Mouse (Mus musculus) heart, adult 2 months (tissue): ENCODE measurements around the gene St3gal5. TPM values are rescaled to one million over a fixed set of nuclear protein-coding genes. Genes with fewer than 3 reads are reported as not detected.
A peak's percentile ranks its signal among the peaks of the same experiment; 100 is the strongest.

ENCODE experiments used
- DNase-seq, 2 experiments: peaks; one replicate each; pipeline ENCODE4 v3.0.0; 2021
- H3K27ac ChIP-seq: fragments of 200-600 bp; 2 replicates; pipeline ENCODE4 v1.8.1; 2022
- H3K27me3 ChIP-seq: fragments of 200-500 bp; 2 replicates; pipeline ENCODE4 v1.6.1; 2012; ENCODE audit warnings: mild to moderate bottlenecking, low read length, inconsistent platforms, mixed read lengths; ENCODE audit not compliant: control insufficient read depth, insufficient read depth
- H3K36me3 ChIP-seq: fragments of 200-500 bp; 2 replicates; pipeline ENCODE4 v1.6.1; 2012; ENCODE audit warnings: low read length, inconsistent platforms; ENCODE audit not compliant: control insufficient read depth, insufficient read depth
- H3K4me1 ChIP-seq: fragments of 200-500 bp; 2 replicates; pipeline ENCODE4 v1.6.1; 2011; ENCODE audit warnings: low read length; ENCODE audit not compliant: control insufficient read depth, insufficient read depth
- H3K4me3 ChIP-seq: fragments of 200-600 bp; 2 replicates; pipeline ENCODE4 v1.8.1; 2022
- H3K79me2 ChIP-seq: fragments of 200-500 bp; replicated peaks from 2 replicates; pipeline ENCODE4 v1.6.1; 2012; ENCODE audit warnings: mild to moderate bottlenecking, inconsistent platforms, low read length, moderate library complexity, mixed read lengths; ENCODE audit not compliant: control insufficient read depth, insufficient read depth
- H3K9ac ChIP-seq: fragments of 200-500 bp; 2 replicates; pipeline ENCODE4 v1.6.1; 2012; ENCODE audit warnings: low read depth, mild to moderate bottlenecking, control low read depth, inconsistent platforms, low read length, mixed read lengths
- CTCF ChIP-seq: fragments of 200-600 bp; IDR thresholded peaks from 2 replicates; pipeline ENCODE4 v1.8.1; 2022; ENCODE audit warnings: antibody characterized with exemption, mild to moderate bottlenecking, moderate library complexity
- EP300 ChIP-seq: fragments of 200-500 bp; IDR thresholded peaks from 2 replicates; pipeline ENCODE4 v1.6.1; 2011; ENCODE audit warnings: low read depth, low read length, control low read depth; ENCODE audit not compliant: insufficient read depth
- POLR2A ChIP-seq: fragments of 200-500 bp; IDR thresholded peaks from 2 replicates; pipeline ENCODE4 v1.6.1; 2011; ENCODE audit warnings: mild to moderate bottlenecking, low read depth, low read length, control low read depth; ENCODE audit not compliant: insufficient read depth
- WGBS: fragments of 180-500 bp; shearing (Covaris S2); methylation state at CpG from one replicate; pipeline ENCODE4 v1.1.7; 2018; 5-methylcytosine and 5-hydroxymethylcytosine counted together
- intact Hi-C: fragments of 180-260 bp; cut with DNase I; formaldehyde crosslinking; loops from one replicate; pipeline ENCODE4 v1.15.1; 2025
- polyA plus RNA-seq: library from polyadenylated mRNA; depleted of rRNA; stranded (reverse); fragments of >200 nt; gene quantifications from 2 replicates; pipeline ENCODE4 v1.2.3, GENCODE M21; 2012
- total RNA-seq, 2 experiments: library from RNA; stranded (reverse); gene quantifications; 2 replicates each; pipeline ENCODE4 v1.2.3; 2021

The St3gal5 gene
- total and polyA plus RNA-seq, 3 experiments: 39.7 to 78.4 (median 67.6) TPM

DNA sequence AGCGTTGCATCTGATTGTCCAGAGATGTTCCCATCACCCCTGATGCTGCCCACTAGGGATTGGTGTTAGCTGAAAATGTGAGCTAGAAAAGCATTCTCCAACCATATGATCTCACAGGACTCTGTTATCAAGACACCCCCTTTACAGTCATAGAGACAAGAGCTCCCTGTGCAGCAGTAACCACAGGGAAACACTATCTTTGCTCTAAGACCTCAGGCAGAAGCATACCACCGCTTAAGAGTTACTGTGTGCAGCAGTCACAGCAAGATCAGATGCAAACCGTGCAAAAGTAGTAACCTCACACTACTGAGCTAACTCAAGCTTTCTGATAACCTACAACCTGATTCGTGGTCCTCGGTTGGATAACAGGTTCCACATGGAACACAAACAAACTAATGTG lies 10.0 kb upstream of the St3gal5 start:
- Histone ChIP-seq H3K79me2 (no peaks in the 10 kb centered on the region), H3K9ac (no peak overlapping the region), H3K4me1 (no peaks in the 10 kb centered on the region), H3K4me3 (no peak overlapping the region), H3K27ac (no peak overlapping the region), H3K36me3 (no peaks in the 10 kb centered on the region), H3K27me3 (no peaks in the 10 kb centered on the region)
- TF ChIP-seq POLR2A (no peak), EP300 (no peak), CTCF (no peak)
- WGBS: 63% methylated on average over 5 of the region's 5 CpGs
- intact Hi-C loops: no loop called here
- DNase-seq: no peak

DNA sequence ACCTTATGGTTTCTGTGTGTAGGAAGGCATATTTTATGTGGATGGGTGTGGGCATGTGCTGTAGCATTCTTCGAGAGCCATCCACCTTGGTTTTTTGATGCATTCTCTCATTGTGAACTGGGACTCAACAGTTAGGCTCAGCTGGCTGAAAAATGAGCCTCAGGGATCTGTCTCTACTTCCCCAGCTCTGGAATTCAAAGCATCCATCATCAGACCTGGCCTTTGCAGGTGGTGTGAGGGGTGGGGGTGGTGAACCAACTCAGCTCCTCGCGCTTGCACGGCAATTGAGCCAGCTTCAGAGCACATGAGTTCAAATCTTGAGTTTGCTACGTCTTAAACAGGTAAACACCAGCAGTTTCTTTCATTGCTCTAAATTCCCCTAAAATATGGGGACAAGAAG lies 7.5 kb upstream of the St3gal5 start:
- Histone ChIP-seq H3K9ac (no peak overlapping the region), H3K27me3 (no peaks in the 10 kb centered on the region), H3K27ac (no peak overlapping the region), H3K4me1 (no peaks in the 10 kb centered on the region), H3K36me3 (no peaks in the 10 kb centered on the region), H3K4me3 (no peak overlapping the region), H3K79me2 (no peaks in the 10 kb centered on the region)
- TF ChIP-seq EP300 (no peak), CTCF (no peak), POLR2A (no peak)
- intact Hi-C loops: loop anchor here (5.0 kb wide), 1 partner anchor 43 kb away; no protein-coding TSS in a partner anchor
- 93% methylated on average over 5 of the region's 5 CpGs for WGBS
- no peak for DNase-seq

DNA sequence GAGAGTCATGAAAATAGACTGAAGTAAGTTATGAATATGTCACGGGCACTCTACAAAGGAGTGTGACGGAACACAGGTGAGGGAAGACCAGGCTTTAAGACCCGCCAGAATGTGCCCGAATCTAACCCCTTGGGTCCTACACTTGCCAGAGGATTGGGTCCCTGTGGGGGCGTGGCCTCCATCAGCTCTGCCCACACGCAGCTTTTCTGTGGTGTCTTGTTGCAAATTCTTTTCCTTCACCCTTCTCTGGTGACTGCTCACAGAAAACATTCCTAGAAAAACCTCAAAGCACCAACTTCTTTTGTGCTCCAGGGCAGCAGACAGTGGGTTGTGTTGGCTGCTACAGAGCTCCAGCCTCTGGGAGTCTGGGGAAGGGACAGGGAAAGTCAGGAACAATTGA lies 6.4 kb upstream of the St3gal5 start:
- Histone ChIP-seq H3K9ac (no peak overlapping the region), H3K79me2 (no peaks in the 10 kb centered on the region), H3K36me3 (no peaks in the 10 kb centered on the region), H3K27ac (no peak overlapping the region), H3K27me3 (no peaks in the 10 kb centered on the region), H3K4me3 (no peak overlapping the region), H3K4me1 (no peaks in the 10 kb centered on the region; the same call in 1 of the 2 replicates)
- no peak for DNase-seq
- TF ChIP-seq CTCF (no peak), EP300 (no peak), POLR2A (no peak)
- intact Hi-C loops: loop anchor here (5.0 kb wide), 1 partner anchor 44 kb away; no protein-coding TSS in a partner anchor
- 65% methylated on average over 6 of the region's 6 CpGs for WGBS

DNA sequence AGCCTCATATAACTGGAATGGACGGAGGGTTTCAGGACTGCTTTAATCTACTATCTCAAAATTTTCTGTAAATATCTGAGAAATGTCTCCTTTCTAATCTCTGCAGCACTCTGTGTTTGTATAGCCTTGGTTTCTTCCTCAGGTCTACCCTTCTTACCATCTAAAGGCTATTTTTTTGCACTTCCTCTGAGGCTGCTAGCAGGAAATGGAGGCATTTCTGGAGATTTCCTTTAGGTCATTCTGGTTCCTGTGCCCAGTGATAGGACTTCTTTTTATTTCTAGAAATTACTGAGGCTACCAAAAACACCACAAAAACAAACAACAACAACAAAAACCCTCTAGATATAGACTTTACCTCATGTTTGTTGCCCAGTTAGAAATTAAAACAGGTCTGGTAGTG lies 4.3 kb upstream of the St3gal5 start:
- H3K27ac ChIP-seq: no peak overlapping the region
- no peak overlapping the region for H3K9ac ChIP-seq
- DNase-seq: no peak
- H3K36me3 ChIP-seq: no peaks in the 10 kb centered on the region
- 0 out of 2 replicates have a peak, but pooled peaks cover 3% of the 10 kb centered on the region for H3K79me2 ChIP-seq
- intact Hi-C loops: loop anchor here (5.0 kb wide), 1 partner anchor 46 kb away; no protein-coding TSS in a partner anchor
- 87% methylated on average over 1 of the region's 1 CpGs for WGBS
- H3K27me3 ChIP-seq: no peaks in the 10 kb centered on the region
- H3K4me1 ChIP-seq: peaks cover 1% of the 10 kb centered on the region; the same call in 1 of the 2 replicates
- no peak overlapping the region for H3K4me3 ChIP-seq
- TF ChIP-seq CTCF (no peak), POLR2A (no peak), EP300 (no peak)

DNA sequence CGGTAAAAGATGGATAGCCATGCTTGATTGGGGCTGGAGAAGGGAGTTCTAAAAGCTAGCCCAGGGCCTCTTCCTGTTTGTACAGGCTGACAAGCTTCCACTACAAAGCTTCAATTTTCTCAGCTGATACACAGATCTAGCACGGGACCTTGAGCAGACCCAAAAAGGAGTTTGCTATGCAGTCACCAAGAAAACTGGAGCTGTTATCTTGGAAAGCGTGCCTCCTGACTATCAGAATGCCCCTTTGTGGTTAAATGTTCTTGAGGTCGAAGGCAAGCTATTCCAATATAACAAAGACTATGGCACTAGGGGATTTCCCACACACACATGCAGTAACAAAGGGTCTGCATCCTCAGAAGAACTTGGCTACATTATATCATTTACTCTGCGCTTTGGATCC lies 1.2 kb upstream of the St3gal5 start:
- Histone ChIP-seq H3K27ac (no peak overlapping the region), H3K4me1 (peaks cover 2% of the 10 kb centered on the region)
- 54% methylated on average over 5 of the region's 5 CpGs for WGBS

DNA sequence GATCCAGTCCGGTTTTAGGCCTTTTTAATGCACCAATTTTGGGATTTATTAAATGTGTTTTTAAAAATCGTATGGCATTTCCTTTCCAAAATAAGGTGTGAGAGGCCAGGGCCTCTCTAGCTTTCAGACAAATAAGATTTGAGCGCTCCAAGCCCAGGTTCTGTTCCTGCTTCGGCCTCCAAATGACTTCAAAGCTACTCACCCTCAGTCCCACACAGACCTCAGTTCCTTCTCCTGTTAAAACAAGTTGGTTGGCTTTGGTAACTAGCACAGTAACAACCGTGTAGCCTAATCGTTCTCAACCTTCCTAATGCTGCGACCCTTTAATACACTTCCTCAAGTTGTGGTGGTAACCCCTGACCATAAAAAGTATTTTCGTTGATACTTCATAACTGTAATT lies 723 bp upstream of the St3gal5 start:
- TF ChIP-seq CTCF: no peak
- no peak for TF ChIP-seq POLR2A
- TF ChIP-seq EP300: no peak
- H3K27me3 ChIP-seq: no peaks in the 10 kb centered on the region
- no peak overlapping the region for H3K9ac ChIP-seq
- 48% methylated on average over 8 of the region's 8 CpGs for WGBS
- peak overlapping the region; percentile 79 for H3K4me3 ChIP-seq
- 0 out of 2 replicates have a peak, but pooled peaks cover 3% of the 10 kb centered on the region for H3K79me2 ChIP-seq
- peaks cover 2% of the 10 kb centered on the region for H3K4me1 ChIP-seq
- no peaks in the 10 kb centered on the region for H3K36me3 ChIP-seq
- intact Hi-C loops: loop anchor here (1.0 to 5.0 kb wide), 3 partner anchors 68 to 148 kb away; no protein-coding TSS in a partner anchor
- DNase-seq: no peak
- peak overlapping the region; percentile 84 for H3K27ac ChIP-seq

More for the DNA sequence above, 1.2 kb upstream of the St3gal5 start:
- Histone ChIP-seq H3K27me3 (no peaks in the 10 kb centered on the region), H3K9ac (no peak overlapping the region), H3K36me3 (no peaks in the 10 kb centered on the region), H3K4me3 (no peak overlapping the region), H3K79me2 (0 out of 2 replicates have a peak, but pooled peaks cover 3% of the 10 kb centered on the region)
- DNase-seq: no peak
- intact Hi-C loops: loop anchor here (2.0 to 5.0 kb wide), 2 partner anchors 114 to 147 kb away; no protein-coding TSS in a partner anchor
- no peak for TF ChIP-seq EP300
- no peak for TF ChIP-seq POLR2A
- no peak for TF ChIP-seq CTCF
